Mouse (Mus musculus) spleen, adult 2 months (tissue): ENCODE data around the gene Tmc8.

Source experiments
- CTCF ChIP-seq: fragments of 200-500 bp; IDR thresholded peaks from 2 replicates; pipeline ENCODE4 v1.5.1; 2011; ENCODE audit warnings: mild to moderate bottlenecking, inconsistent platforms; ENCODE audit not compliant: insufficient read depth, insufficient read length, insufficient replicate concordance; ENCODE audit errors: extremely low read depth
- POLR2A ChIP-seq: fragments of 200-500 bp; IDR thresholded peaks from 2 replicates; pipeline ENCODE4 v1.6.1; 2011; ENCODE audit warnings: low read depth, low read length, inconsistent platforms

- peak; percentile 24; the same call in 1 of the 2 replicates for TF ChIP-seq POLR2A
- TF ChIP-seq CTCF, result peak; percentile 78
Observed at GRCm38 (mm10) chr11:117832086-117832969, 50.5 kb downstream of the Tmc8 start.
